8 mouse cellular contexts compared by ENCODE assay signal in the genomic region with DNA sequence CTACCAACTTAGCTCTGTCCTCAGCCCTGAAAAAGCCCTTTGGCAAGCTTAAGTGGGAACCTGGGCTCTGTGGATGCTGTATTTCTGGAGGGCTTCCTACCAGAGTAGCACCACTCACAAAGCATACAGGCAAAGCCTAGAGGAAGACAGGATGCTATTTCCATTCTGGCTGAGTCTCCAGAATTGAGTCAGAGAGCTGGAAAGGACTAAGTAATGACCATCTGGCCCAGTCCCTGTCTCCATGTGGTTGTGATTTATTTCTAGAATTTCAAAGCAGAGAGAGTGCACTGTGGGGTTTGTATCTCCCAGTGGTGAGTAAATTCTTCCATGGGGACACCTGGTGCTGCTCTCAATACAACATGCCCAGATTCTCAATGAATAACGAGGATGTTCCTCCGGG.
A peak's percentile ranks its signal among the peaks of the same experiment; 100 is the strongest.
DNase-seq lines count a peak whose midpoint lies in the region.

No protein-coding gene starts in this region.

- peak; percentile 8 for DNase-seq in urinary bladder, postnatal 14 days (ENCODE audit: low spot score)
- no peak for DNase-seq in urinary bladder, postnatal 10 days (ENCODE audit: low spot score)
- DNase-seq in frontal cortex, postnatal 36 days (ENCODE audit: low spot score in 2 of 2), result peak; percentile 52 to 80
- DNase-seq in layer of hippocampus, postnatal 25 days (ENCODE audit: extremely low spot score in 1 of 2, low spot score in 1 of 2), result peak; percentile 12 to 24
- DNase-seq in telencephalon, adult 2 months (ENCODE audit: low read depth, low spot score), result peak; percentile 94
- DNase-seq in urinary bladder, adult 18-20 months (ENCODE audit: low spot score in 2 of 2), result no peak
- no peak for DNase-seq in natural killer cell, adult 2 months (ENCODE audit: low spot score in 2 of 2)
- DNase-seq in lung, adult 18-20 months, result no peak

Comparison
In these comparisons a context has a peak if more than half of its experiments do, and no peak if none do; other contexts are left out.
1. DNase-seq: peak in urinary bladder, postnatal 14 days (single experiment), frontal cortex, postnatal 36 days (2 of 2), layer of hippocampus, postnatal 25 days (2 of 2) and telencephalon, adult 2 months (single experiment); none in urinary bladder, postnatal 10 days (single experiment), urinary bladder, adult 18-20 months (0 of 2), natural killer cell, adult 2 months (0 of 2) and lung, adult 18-20 months (0 of 2).